Mouse (Mus musculus): ENCODE measurements around the gene Dynlt1b.
"Not testable (repeated sequence)": the region's sequence is repeated elsewhere in the genome, so short reads cannot be mapped to it uniquely, and the experiment has no call there.

Gene Dynlt1b

DNA sequence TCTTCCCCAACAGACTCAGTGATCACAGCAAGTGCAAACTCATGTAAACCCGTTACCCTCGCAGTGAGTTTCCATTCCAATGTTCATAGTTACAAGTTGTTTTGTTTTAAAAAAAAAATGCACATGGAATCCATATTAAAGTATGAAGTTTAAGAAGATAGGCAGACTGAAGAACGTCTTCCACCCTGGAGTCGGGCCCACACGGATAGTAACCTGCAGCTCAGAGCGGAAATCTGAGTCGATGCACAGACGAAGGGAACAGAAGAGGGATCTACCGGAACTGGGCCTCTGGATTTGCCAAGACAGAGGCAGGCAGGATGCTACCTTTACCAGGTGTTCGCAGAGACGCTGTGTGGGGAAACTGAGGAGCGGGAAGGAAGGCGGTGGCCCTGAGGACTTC lies 10.0 kb downstream of the Dynlt1b start:
- DNase-seq (ENCODE audit: low read depth, low spot score); H3K27me3 ChIP-seq (ENCODE audit: control insufficient read depth, insufficient read depth, low read length, poor library complexity, severe bottlenecking); H3K36me3 ChIP-seq (ENCODE audit: control insufficient read depth, insufficient read depth, low read length, poor library complexity, severe bottlenecking): not testable (repeated sequence)

DNA sequence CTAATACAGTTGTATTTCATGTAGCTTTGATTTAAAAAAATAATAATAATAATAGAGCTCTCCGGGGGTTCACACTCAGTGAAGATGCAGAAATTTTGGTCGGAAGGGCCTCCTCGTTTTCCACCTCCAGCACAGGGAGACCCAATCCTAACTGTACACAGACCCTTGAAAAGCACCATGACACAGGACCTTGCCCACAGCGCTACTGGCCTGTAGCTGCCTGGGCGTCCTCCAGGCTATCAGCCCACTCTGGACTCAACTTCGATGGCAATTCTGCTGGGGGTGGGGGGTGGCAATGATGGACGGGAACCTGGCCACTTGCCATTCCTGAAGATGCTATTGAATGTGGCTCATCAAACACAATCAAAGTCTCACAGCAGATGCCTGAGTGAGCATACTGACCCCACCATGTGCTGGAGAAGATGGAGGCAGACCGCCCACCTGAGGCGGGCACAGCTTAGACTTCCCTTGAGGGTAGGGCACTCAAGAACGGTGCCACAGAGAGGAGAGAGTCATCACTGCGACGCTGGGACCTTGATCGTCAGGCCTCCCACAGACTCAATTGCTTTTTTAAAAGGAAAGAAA lies 10.7 kb downstream of the Dynlt1b start:
- DNase-seq (ENCODE audit: low read depth, low spot score); H3K36me3 ChIP-seq (ENCODE audit: control insufficient read depth, insufficient read depth, low read length, poor library complexity, severe bottlenecking); H3K27me3 ChIP-seq (ENCODE audit: control insufficient read depth, insufficient read depth, low read length, poor library complexity, severe bottlenecking): not testable (repeated sequence)

DNA sequence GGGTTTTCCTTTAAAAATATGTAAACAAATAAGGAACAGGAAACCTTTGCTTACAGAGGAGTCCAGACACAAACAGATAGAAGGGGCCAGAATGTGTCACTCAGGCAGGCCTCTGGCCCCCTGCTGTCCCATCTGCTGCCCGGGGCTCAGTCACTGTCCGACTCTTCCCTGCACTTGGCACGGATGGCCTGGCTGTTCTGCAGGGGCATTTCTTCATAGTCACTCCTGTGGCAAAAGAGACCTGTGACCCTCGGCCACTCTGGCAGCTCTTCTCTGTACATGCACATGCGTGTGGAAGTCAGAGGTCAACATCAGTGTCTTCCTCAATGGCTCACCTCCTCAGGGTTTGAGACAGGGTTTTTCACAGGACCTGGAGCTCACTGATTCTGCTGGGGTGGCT lies 11.3 kb downstream of the Dynlt1b start:
- DNase-seq (ENCODE audit: low read depth, low spot score); H3K27me3 ChIP-seq (ENCODE audit: control insufficient read depth, insufficient read depth, low read length, poor library complexity, severe bottlenecking); H3K36me3 ChIP-seq (ENCODE audit: control insufficient read depth, insufficient read depth, low read length, poor library complexity, severe bottlenecking): not testable (repeated sequence)

DNA sequence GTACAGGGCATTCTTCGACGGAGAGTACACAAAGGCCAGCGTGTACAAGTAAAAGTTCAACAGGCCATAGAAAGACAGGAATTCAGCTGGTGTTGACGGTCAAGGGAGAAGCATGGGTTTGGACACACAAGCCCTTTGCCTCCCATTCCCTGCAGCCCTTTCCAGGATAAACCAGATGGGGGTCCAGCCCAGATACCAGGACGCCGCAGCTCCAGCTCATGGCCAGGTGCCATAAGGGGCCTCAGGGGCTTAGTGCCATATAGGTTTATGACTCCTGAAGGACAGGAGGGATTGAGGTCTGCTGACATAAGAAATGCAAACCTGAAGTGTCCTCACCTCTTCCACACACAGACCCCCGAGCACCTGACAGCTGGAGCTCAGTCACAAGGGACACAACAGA lies 12.6 kb downstream of the Dynlt1b start:
- not testable (repeated sequence) for H3K27me3 ChIP-seq (ENCODE audit: control insufficient read depth, insufficient read depth, low read length, poor library complexity, severe bottlenecking); H3K36me3 ChIP-seq (ENCODE audit: control insufficient read depth, insufficient read depth, low read length, poor library complexity, severe bottlenecking); DNase-seq (ENCODE audit: low read depth, low spot score)

DNA sequence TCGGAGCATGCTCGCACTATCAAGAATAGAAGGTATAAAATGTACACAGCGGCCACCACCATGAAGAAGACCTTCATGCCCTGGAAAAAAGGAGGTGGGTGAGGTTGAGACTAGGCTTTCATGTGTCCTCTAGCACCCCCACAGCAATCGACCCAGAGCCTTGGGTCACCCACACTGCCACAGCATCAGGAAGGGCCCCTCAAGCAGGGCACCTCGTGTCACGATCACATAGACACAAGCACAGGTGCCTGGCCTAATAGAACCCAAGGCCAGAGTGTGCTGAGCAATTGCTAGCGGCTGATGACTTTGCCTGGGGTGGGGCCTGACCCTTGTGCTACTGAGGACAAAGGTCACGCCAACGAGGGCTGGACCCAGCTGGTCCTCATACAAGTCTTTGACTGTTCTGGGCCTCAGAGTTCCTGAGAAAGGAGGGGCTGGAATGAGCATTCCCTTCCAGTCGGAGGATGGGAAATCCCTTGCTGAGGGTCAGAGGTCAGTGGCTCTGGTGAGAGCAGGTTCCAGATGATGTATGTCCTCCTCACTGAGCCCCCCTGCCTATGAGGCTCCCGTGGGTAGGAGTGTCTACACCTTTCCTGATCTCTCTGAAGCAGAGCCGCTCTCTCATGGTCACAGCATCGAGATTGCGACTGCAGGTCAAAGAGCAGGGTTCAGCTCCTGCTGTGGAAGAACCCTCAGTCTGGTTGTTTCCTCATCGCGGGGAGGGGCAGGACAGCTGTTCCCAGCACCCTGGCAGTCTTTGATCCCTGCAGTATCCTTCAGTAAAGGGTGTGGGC lies 16.1 kb downstream of the Dynlt1b start:
- H3K27me3 ChIP-seq (ENCODE audit: control insufficient read depth, insufficient read depth, low read length, poor library complexity, severe bottlenecking); H3K36me3 ChIP-seq (ENCODE audit: control insufficient read depth, insufficient read depth, low read length, poor library complexity, severe bottlenecking); DNase-seq (ENCODE audit: low read depth, low spot score): not testable (repeated sequence)

DNA sequence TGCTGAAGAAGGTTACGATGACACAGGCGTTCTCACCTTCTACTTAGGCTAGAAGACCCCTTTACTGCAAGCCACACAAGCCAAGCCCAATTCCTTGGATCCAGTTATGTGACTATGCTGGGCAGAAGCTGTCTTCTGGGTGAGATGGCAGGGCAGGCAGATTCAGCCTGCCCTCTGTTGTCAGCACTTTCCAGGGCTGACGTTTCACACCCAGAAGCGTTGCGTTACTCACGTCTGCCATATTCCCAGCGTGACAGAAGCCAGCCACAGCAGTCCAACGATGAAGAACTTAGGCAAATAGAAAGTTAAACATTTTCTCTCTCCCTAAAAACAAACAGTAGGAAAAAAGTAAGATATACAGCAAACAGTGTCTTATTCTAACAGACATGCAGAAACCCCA lies 18.4 kb downstream of the Dynlt1b start:
- H3K36me3 ChIP-seq (ENCODE audit: control insufficient read depth, insufficient read depth, low read length, poor library complexity, severe bottlenecking); H3K27me3 ChIP-seq (ENCODE audit: control insufficient read depth, insufficient read depth, low read length, poor library complexity, severe bottlenecking); DNase-seq (ENCODE audit: low read depth, low spot score): not testable (repeated sequence)

DNA sequence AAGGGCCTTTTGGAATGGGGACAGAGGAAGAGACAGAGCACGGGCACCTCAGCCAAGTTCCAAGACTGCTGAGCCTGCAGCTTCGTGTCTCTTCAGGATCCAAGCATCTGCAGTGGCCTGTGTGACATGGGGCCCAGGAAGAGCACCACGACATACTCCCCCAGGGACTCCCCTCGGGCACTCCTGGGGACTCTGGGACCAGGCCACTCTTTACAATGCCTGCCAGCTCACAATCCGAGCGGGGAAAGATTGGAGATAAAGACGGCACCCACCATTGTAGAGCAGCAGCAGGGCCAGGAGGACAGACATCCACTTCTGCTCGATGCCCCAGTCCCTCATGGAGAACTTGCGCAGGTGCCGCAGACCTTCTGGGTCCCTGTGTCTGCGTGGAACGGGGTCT lies 19.3 kb downstream of the Dynlt1b start:
- H3K36me3 ChIP-seq (ENCODE audit: control insufficient read depth, insufficient read depth, low read length, poor library complexity, severe bottlenecking); H3K27me3 ChIP-seq (ENCODE audit: control insufficient read depth, insufficient read depth, low read length, poor library complexity, severe bottlenecking); DNase-seq (ENCODE audit: low read depth, low spot score): not testable (repeated sequence)

DNA sequence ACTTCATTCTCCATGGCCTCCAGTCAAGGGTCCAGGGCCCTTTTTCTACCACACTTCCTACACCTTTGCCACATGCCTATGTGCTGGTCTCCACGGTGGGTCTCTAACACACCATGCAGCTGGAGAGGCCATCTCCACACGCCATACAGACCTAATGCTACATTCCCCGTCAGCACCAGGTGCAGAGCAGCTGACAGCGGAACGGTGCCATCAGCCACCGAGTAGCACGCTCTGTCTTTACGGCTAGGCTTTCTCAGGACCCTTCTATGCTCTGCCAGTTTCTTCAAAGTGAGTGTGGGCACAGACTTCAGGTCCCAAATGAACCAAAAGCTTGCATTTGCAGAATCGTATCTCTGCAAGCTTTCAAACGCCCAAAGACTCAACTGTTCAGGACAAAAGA lies 21.3 kb downstream of the Dynlt1b start:
- H3K27me3 ChIP-seq (ENCODE audit: control insufficient read depth, insufficient read depth, low read length, poor library complexity, severe bottlenecking); H3K36me3 ChIP-seq (ENCODE audit: control insufficient read depth, insufficient read depth, low read length, poor library complexity, severe bottlenecking); DNase-seq (ENCODE audit: low read depth, low spot score): not testable (repeated sequence)

DNA sequence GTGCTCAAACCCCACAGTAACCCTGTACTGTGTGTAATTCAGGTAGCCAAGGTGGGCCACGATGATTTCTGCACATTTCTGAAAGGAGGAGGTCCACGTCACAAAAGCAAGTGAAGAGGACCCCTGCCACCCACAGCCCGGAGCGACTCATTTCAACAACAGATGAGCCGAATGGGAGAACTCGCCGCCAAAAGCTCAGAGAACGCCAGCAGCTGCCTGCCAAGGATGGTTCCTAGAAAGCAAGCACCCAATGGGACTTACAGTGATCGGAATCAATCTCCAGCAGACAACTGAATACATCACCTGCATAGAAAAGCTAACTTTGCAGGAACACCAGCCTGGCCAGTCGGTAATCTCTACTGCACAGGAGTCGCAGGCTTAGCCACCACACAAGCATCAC lies 22.8 kb downstream of the Dynlt1b start:
- not testable (repeated sequence) for DNase-seq (ENCODE audit: low read depth, low spot score); H3K27me3 ChIP-seq (ENCODE audit: control insufficient read depth, insufficient read depth, low read length, poor library complexity, severe bottlenecking)

DNA sequence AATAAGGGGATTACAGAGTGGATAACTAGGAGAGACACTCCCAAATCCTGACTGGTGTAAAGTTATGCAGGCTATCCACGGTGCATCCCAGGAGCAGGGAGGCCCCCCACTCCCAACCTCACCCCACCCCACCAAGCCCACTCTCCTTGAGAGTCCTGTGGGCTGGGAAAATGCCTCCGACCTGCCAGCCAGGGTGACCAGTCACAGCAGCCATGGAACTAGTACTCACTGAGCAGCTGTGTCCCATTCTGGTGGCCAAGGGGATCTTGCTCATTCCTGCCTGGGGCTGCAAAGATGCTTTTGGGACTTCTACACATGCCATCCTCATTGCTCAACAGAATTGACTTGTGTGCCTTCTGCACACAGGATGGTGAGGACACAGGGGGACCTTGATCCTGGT lies 24.8 kb downstream of the Dynlt1b start:
- DNase-seq (ENCODE audit: low read depth, low spot score); H3K27me3 ChIP-seq (ENCODE audit: control insufficient read depth, insufficient read depth, low read length, poor library complexity, severe bottlenecking); H3K36me3 ChIP-seq (ENCODE audit: control insufficient read depth, insufficient read depth, low read length, poor library complexity, severe bottlenecking): not testable (repeated sequence)

More for the DNA sequence above, 22.8 kb downstream of the Dynlt1b start:
- not testable (repeated sequence) for H3K36me3 ChIP-seq (ENCODE audit: control insufficient read depth, insufficient read depth, low read length, poor library complexity, severe bottlenecking)

DNA sequence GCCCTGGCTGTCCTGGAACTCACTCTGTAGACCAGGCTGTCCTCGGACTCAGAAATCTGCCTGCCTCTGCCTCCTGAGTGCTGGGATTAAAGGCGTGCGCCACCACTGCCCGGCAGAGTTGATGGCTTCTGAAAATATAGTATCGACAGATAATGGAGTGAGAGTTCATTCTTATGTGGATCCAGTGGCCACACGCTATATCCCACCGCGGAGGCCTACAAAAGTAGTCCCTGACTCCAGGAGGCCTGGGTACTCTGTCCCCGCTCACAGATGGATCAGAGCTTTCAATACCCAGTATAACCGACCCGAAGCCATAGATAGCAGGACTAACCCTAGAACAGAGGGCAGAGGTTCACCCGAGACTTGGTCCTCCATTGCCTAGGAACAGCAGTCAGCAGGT lies 26.0 kb downstream of the Dynlt1b start:
- DNase-seq (ENCODE audit: low read depth, low spot score); H3K36me3 ChIP-seq (ENCODE audit: control insufficient read depth, insufficient read depth, low read length, poor library complexity, severe bottlenecking); H3K27me3 ChIP-seq (ENCODE audit: control insufficient read depth, insufficient read depth, low read length, poor library complexity, severe bottlenecking): not testable (repeated sequence)

DNA sequence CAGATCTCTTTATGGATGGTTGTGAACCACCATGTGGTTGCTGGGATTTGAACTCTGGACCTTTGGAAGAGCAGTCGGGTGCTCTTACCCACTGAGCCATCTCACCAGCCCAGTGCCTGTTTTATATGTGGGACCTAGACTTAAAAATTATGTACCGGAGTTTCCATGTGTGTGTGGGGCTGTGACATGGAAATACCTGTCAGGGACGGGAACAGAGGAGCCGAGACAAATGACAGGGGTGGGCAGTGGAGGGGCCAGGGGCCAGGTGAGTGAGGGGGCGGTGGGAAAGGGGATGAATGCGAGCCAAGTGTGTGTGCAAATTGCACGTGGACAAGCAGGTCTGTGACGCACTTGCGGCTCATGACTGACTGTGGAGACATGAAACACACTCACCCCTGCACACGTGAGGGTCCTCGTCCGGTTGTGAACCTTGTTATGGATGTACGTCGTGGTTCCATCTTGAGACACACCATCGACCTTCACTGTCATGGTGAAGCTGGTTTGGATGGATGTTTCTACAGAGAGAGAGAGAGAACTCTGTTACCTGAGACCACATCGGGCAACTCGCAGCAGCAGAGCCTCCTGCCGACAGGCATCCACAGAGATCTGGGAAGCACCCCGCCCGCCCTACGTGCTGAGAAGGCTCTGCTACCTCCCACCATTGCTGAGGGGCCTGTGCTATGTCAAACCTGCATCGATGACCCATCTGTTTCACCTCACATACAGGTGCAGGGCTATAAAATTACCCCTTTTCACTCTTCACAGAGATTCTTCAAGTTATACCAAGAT lies 26.9 kb downstream of the Dynlt1b start:
- H3K27me3 ChIP-seq (ENCODE audit: control insufficient read depth, insufficient read depth, low read length, poor library complexity, severe bottlenecking); DNase-seq (ENCODE audit: low read depth, low spot score); H3K36me3 ChIP-seq (ENCODE audit: control insufficient read depth, insufficient read depth, low read length, poor library complexity, severe bottlenecking): not testable (repeated sequence)

DNA sequence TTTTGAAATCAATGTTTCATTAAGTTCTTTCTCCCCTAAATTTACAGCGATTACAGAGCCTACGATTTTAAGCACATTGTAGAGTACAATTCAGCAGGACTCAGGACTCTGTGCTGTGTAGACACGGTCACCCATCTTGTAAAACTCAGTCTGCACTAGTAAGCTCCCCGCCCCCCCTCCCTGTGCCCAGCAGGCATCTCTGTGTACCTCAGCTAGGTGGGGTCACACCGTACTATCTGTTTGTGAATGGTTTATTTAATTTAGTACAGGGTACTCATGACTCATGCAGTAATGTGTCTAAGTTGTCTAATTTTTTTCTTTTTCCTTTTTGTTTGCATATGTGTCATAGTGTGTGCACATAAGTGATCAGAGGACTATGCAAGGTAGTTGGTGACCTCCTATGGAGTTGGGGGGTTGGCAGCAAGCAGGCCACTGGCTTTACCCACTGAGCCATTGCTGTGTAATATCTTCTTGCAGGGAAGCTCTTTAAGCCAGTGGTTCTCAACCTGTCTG lies 31.2 kb downstream of the Dynlt1b start:
- H3K36me3 ChIP-seq (ENCODE audit: control insufficient read depth, insufficient read depth, low read length, poor library complexity, severe bottlenecking); H3K27me3 ChIP-seq (ENCODE audit: control insufficient read depth, insufficient read depth, low read length, poor library complexity, severe bottlenecking); DNase-seq (ENCODE audit: low read depth, low spot score): not testable (repeated sequence)

DNA sequence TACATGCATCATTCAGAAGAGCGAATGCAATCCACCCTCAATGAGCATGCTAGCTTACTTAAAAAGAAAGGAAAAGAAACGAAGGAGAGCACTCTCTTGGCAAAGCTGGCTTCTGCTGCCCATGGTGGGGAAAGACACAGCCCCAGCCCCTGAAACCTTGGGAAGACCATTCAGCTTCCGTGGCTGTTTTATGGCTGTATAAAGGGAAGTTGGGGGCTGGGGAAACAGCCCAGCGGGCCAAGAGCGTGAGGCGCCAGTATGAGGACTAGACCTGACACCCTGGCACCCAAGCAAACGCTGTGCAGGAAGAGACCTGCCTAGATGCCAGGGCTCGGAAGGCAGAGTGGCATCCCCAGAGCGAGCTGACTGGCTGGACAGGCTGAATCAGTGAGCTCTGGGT lies 35.8 kb downstream of the Dynlt1b start:
- not testable (repeated sequence) for H3K27me3 ChIP-seq (ENCODE audit: control insufficient read depth, insufficient read depth, low read length, poor library complexity, severe bottlenecking); H3K36me3 ChIP-seq (ENCODE audit: control insufficient read depth, insufficient read depth, low read length, poor library complexity, severe bottlenecking); DNase-seq (ENCODE audit: low read depth, low spot score)
